Mouse (Mus musculus) gastrocnemius, postnatal 4 days (tissue): ENCODE results near the gene Gm49486. TPM values are rescaled to one million over a fixed set of nuclear protein-coding genes. Genes with fewer than 3 reads are reported as not detected.
"Not testable (repeated sequence)": the region's sequence is repeated elsewhere in the genome, so short reads cannot be mapped to it uniquely, and the experiment has no call there.

Experiments used
- DNase-seq, 2 experiments: peaks; one replicate each; pipeline ENCODE4 v3.0.0; 2021 to 2022; ENCODE audit warnings: low spot score in 2 of 2, mixed read lengths in 2 of 2
- total RNA-seq, 2 experiments: library from RNA; stranded (reverse); gene quantifications; 2 replicates each; pipeline ENCODE4 v1.2.3; 2021

Gene Gm49486
- total RNA-seq, 2 experiments from 2014 or later: 1.2 TPM

DNA sequence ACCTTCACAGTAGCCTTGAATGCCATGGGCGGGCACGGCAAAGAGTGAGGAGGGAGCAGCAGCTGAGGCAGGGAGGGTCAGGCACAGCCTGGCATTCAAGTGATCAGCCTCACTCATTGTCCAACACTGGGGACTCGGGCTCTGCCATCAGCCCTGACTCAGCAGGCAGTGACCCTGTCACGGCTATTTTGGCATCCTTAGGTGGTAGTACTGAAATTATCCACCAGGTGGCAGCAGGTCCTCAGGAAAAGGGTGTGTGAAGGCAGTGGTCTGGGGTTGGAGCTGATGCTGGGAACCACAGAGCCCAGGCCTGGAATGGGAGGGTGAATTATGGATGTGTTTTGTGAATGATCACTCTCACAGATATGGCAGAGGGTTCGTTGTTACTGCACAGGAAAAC lies 4.5 kb upstream of the Gm49486 start:
- DNase-seq: peak; percentile 76 to 81

DNA sequence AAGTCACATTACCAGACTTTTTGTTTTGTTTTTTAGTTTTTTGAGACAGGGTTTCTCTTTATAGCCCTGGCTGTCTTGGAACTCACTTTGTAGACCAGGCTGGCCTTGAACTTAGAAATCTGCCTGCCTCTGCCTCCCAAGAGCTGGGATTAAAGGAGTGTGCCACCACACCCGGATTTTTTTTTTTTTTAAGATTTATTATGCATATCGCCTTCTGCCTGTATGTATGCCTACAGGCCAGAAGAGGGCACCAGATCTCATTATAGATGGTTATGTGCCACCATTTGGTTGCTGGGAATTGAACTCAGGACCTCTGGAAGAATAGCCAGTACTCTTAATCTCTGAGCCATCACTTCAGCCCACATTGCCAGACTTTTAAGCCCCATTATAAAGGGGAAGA lies 3.4 kb upstream of the Gm49486 start:
- DNase-seq: not testable (repeated sequence)

- DNase-seq: no peak
These were observed 6.1 kb downstream of the Gm49486 start for GRCm38 (mm10) chr15:79235268-79235667.

- DNase-seq: no peak
These were observed 8.8 kb downstream of the Gm49486 start for GRCm38 (mm10) chr15:79238036-79238435.

DNA sequence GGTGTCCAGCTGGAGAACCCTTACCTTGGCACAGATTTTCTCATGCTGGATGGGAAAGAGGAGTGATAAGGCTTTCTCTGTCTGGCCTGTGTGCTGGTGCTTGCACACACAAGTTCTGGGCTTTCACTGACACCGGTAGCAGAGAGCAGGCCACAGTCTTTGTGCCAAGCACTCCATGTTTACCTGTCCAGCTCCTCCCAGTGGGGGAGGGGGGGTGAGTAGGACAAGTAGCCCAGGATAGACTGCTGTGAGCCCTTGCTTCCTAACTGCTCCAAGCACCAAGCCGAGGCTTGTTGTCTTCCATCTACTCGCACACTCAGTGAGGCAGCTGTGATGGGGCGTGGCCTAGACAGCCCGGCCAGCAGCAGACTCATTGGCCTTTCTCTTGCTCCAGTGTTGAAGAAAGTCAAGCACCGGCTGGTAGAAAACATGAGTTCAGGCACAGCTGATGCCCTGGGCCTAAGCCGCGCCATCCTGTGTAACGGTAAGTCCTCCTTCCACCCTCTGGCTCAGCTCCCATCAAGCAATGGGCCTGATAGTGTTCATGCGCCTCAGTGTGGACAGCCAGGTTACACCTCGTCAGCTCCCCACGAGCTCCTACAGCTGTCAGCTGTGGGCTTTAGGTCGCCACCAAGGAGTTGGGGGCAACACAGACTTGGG lies 13.5 kb downstream of the Gm49486 start:
- no peak for DNase-seq

DNA sequence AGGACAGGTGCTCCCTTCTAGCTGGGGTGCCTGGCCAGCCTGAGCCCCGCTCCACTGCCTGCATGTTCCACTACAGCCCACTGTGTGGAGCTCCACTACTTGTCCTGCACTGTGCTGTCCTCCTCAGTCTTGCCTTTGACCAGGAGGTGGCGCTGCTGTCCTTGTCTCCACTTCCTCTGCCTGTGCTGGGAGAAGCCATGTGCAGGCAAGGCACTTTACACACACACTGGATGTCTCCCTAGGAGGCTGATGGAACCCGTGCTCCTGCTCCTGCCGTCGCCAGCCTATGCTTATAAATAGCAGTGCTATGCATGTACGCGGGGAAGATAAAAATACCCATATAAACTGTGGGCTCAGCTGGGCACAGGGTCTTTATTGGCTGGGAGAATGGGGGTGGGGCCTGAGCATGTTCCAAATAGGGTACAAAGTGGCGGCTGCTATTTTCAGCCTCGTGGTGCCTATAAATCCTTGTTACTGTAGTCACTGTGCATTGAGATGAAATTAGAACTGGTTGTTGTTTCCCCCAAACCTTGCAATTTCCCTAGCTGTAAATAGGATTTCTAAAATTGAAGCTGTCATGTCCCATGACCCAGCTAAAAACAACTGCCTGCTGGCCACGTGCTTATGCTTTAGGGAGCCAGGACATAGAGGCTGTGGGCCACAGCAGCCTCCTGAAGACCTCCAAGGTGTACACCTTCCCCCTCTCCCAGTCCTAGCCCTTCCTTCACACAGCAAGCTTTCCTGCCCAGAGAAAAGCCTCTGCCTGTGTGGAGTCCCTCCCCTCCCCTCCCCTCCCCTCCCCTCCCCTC lies 14.2 kb downstream of the Gm49486 start:
- peak; percentile 90 to 95 for DNase-seq

DNA sequence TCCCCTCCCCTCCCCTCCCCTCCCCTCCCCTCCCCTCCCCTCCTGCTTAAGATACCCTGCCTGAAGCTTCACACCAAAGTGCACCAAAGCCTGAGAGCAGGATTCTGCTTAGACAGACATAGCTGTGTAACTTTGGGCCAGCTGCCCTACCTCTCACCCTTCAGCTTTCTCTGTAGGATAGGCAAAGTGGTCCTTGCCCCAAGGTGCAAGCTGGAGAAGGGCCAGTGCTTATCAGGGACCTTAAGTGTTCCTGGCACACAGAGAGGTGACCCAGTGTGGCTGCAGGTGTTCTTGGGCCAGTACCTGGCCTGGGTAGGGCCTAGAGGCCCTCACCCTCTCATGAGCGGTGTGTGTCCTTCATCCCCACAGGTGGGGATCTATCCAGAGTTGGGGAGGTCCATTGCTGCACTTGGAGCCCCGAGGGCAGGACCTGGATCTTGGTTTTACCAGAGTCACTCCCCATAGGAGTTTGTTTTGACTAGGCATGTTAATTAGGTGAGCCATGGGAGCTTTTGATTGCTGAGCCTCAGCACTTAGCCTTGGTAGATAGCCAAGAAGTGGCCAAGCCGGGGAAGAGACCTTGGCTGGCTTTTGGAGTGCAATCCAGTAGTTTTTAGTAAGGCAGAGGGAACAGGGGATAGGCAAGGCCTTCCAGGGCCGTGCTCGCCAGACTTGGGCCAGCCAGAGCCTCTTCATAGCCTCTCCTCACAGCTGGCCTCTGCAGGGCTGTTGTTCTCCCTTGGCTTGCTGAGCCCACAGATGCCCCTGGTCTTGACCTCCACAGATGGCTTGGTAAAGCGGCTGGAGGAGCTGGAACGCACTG lies 15.1 kb downstream of the Gm49486 start:
- DNase-seq: no peak

DNA sequence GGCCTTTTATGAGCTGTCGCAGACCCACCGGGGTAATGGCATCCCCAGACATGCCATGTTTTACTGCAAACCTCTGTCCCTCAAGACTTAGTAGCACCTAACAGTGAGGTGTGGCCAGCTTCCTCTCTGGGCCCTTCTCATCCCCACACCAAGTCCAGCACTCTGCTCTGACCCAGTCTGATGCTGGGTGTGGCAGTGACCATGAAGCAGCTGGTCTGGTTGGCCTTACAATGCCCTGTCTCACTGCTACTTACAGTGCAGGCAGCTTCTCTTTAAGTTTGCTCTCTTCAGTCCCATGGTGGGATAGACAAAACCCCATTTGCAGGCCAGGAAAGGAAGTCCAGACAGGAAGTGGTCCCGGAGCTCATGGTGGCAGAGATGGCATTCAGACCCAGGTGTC lies 16.1 kb downstream of the Gm49486 start:
- DNase-seq: no peak

- DNase-seq: no peak
These were observed 21.0 kb downstream of the Gm49486 start for GRCm38 (mm10) chr15:79250236-79250635.

DNA sequence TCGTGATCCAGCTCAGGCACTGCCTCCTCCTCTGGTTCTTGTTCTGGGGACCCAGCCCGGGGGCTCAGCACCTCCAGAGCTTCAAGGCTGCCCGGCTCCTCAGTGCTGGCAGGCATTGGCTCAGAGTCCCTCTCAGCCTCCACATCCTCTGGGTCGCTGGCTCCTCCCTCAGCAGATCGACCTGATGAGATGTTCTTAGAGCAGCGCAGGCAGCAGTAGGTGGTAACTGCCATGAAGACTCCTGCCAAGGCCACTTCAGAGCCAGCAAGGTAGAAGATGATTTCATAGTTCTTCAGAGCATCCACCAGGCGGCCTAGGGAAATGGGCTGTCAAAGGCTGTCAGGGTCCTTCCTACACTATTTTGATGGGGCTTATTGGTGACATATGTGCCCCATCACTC lies 22.0 kb downstream of the Gm49486 start:
- DNase-seq: no peak

DNA sequence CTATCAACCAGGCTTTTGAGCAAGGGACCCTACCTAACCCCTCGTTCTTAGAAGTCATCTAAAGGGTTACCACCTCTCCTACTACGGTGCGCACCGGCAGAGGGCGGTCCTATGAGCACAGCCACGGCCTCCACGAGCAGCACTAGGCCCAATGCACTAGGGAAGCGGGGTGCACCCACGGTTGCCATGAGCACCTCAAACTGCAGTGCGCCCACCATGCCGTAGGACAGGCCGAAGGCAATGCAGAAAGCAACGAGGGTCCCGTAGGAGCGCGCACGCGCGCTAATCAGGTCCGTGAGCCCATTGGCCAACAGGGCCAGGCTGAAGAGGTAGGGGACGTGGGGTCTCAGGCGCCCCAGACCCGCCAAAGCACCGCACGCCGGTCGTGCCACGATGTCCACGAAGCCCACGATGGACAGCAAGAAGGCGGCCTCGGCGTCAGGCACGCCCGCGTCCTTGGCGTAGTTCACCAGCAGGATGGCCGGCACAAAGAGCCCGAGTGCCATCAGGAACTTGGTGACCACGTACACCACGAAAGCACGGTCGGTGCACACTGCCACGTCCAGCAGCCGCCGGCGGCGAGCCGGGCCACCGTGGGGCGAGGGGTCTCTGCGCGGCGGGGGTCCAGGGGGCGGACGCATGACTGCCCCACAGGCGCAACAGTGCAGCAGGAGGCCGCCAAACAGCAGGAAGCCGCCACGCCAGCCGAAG lies 22.7 kb downstream of the Gm49486 start:
- DNase-seq: no peak

- DNase-seq: no peak
These were observed 23.4 kb downstream of the Gm49486 start for GRCm38 (mm10) chr15:79252580-79252979.

DNA sequence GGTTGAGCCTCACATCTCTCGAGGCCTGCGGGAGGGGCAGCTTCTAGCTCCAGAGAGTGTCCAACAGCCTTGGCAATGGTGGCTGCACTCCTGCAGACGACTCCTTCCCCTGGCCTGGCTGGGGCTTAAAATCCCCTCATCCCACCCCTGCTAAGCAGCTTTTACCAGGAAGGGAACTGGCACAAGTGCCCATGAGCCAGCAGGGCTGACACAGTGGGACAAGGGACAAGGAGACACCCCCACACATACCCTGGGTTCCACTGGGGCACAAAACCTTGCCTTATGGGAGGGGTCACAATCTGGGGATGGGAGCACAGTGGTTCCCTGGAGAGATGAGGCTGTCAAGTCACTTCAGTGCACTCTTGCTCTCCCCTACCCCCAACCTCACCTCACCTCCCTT lies 25.5 kb downstream of the Gm49486 start, which contains the start of gene Slc16a8:
Slc16a8 (minus strand) TSS at position 101 of the 400 bp plus-strand sequence.
- DNase-seq: no peak

DNA sequence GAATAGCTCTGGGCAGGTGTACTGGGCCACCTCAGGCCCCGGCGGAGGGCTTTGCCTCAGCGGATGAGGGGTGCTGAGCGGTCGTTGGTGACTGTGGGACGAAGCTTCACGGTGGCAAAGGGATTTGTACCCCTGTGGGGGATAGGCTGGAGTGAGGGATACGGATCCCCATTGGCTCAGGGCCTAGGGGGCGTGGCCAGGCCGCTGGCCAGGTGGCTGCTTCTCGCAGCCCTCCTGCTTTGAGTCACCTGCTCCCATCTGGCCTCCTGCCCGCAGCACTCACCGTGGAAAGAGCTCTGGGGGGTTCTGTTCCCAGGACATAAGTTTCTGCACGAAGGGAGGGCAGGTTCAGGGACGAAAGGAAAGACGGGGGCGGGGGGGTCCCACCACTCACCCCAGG lies 29.3 kb downstream of the Gm49486 start:
- DNase-seq: no peak

DNA sequence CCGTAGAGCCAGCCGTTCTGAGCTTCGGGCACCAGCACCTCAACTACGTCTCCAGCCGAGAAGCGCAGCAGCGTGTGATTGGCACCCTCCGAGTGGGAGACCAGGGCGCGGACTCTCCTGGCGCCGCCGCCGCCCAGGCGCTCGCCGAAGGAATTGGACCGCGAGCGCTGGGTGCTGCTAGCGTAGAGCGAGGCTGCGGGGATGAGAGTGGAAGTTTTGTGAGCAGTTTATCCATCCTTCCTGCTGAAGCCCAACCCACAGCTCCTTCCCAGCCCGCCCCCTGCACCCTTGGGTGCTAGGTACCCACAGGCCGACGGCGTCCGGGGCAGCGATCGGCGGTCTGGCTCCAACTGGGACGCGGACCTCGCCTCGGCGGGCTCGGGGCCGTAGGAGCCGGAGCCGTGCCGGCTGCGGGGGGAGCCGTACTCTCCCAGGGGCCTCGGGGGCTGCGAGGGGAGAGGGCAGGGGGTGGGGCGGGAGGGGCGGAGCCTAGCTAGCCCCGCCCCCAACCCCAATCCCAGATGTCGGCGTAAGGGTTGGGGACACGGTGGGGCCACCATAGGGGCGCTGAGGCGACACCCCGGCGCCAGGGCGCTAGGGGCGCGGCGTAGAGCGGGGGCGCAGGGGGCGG lies 32.0 kb downstream of the Gm49486 start:
- no peak for DNase-seq

DNA sequence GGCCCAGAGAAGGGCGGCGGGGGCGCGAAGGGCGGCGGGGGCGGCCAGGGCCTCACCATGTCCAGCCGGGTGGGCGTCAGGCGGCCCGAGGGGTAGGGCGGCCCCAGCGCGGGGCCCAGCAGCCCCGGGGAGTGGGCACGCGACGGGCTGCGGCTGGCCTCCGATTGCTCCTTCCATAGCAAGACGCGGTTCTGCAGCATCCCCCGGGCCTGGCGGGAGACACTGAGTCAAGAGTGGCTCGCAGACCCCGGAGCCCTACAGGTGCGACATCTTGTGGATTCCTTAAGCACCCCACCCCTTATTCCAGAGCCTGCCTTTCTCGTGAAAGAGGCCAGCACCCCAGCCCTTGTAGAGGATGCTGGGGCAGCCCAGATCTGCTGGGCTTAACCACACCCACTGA lies 32.6 kb downstream of the Gm49486 start:
- DNase-seq: no peak

GRCm38 (mm10) chr15:79262375-79262774 lies 33.2 kb downstream of the Gm49486 start:
- no peak for DNase-seq

GRCm38 (mm10) chr15:79262786-79263309 lies 33.7 kb downstream of the Gm49486 start:
- no peak for DNase-seq

- no peak for DNase-seq
These were observed 34.5 kb downstream of the Gm49486 start for GRCm38 (mm10) chr15:79263726-79264125.

GRCm38 (mm10) chr15:79265384-79265783 lies 36.2 kb downstream of the Gm49486 start:
- no peak for DNase-seq
